Mouse (Mus musculus) Muller cell, postnatal 12 days (primary cell): Measurements from ENCODE around the gene Lrrc8a.

Experiments used
- DNase-seq: peaks from one replicate; pipeline ENCODE4 v3.0.0-alpha.2; 2015; ENCODE audit errors: inconsistent ontology term

Gene Lrrc8a

DNA sequence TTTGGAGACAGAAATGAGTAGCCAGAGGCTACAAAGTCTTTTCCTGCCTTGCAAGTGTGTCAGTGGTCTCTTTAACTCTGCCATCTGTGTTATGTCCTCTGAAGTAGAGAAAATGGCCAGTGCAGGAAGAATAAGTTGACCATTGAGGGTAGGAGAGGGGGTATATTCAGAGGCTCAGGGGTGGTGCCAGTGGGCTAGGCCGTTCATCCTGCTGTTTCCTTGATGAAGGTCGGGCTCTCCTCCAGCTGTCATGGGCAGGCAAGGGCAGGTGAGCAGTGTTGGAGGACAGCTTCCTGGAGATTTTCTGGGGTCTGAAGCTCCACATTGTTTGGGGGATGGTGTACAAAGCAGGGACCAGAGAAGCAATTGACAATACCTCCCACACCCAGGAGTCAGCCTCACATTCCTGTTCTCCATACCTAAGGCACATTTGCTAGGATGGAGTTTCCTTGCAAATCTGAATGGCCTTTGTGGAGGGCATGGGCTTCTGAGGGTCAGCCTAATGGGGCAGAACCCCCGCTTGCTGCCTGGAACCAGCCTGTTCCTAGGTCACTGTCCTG lies 1.5 kb downstream of the Lrrc8a start:
- DNase-seq, result no peak

DNA sequence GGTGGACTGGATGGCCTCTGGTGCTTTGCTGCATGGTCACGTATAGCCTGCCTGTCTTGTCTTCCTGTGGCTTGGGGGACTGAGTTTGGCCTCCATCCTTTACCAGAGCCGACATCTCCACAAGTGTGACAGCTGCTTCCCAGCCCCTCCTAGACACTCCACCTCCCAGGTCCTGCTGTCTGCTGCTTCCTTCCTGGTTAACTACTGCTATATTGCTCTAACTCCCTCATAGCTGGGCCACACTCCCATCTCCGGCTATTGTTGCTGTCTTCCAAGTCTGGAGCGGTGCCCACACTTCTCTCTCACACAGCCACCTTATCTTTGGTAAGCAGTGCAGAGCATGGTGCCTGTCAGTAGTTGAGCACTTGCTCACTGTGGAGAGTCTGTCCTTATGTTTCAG lies 2.3 kb downstream of the Lrrc8a start:
- no peak for DNase-seq

DNA sequence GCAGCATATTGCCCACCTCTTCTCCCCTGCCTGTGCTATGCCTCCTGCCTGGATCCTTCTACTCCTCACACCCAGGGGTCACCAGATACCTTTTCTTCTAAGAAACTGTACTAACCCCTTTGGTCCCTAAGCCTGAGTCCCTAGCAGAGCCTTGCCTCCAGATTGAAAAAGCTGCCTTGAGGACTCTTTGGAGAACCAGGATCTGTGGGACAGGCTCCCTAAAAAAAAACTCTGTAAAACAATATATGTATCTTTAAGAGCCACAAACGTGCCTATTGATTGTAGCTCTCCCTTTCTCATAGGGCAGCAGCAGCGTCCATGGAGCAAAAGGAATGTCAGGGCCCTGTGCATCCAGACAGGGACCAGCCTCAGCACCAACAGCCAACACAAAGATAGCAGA lies 2.8 kb downstream of the Lrrc8a start, which contains the start of gene Gm28035:
Gene Gm28035, plus strand, starts transcription at position 301 of the 400 bp plus-strand sequence.
- no peak for DNase-seq

DNA sequence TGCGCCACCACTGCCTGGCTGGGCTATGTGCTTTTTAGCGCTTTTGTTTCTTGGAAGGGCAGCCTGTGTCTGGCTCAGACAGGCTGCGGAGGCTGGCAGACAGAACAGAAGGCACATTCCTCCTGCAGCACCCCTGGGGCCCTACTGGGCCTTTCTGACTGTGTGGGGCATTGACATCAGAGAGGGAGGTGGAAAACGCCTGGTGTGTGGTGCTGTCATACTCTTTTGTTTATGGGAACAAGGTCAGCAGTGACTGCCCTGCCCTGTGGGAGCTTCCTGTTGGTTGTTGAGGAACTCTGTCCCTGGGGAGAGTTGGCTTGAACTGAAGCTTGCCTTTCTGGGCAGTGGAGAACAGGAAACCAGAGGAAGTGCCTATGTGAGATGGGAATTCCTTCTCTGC lies 5.0 kb downstream of the Lrrc8a start:
- DNase-seq, result peak; percentile 90

DNA sequence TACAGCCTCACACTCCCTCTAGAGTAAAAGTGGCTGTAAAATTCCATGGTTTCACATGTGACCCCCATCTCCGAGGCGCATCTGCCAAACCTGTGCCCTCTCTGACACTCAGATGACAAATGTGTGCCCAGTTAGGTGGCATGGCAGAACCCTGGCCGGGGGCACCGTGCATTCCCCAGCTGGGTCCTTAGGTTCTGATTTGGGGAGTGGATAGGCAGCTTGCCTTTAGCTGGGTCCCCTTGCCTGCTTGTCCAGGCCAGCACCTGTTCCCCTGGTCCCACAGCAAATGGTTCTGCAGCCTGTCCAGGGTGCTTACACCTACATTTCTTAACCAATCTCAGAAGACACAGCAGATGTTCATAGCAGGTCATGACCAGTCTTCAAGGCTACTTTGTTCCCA lies 5.9 kb downstream of the Lrrc8a start:
- no peak for DNase-seq

DNA sequence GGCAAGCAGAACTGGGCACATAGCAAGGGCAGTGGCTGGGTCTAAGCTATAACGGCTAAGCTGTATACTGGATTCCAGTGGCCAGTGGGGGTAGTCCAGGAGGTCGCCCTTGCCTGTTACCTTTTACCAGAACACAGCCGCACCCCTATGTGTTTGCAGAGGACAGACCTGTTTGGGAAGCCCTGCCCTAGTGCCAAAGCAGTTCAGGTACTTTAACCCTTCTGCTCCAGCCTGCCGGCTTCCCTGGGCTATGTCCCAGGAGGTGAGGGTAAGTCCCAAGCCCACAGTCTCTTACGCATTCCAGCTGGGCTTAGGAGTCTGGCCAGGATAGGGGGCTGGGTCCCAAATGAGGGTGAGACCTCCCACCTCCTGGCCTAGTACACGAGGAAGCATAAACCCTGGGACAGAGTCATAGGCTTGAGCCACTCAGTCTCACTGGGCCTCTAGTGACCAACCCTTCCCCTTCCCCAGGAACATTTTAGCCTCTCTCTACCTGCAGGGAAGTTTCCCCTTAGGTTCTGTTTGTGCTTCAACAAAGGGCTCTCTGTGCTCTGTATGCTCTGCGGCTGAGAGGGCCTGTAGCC lies 7.2 kb downstream of the Lrrc8a start:
- DNase-seq, result no peak

DNA sequence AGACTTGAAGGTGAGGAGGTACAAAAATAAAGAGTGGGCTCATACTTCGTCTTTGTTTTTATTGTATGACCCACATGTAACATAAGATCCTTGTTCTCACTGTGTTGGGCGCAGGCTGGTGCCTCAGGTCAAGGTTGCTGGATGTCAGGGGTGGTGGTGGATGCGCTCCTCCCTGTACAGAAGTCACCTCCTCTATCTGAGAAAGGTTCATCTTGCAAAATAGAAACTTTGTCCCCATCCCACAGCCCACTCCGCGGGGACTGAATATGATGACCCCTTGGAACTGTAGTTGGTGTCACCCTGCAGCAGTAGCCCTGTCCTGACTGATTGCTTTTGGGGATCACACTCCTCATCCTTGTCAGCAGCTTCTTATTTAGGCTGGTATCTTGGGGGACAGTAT lies 9.5 kb downstream of the Lrrc8a start:
- DNase-seq, result no peak

DNA sequence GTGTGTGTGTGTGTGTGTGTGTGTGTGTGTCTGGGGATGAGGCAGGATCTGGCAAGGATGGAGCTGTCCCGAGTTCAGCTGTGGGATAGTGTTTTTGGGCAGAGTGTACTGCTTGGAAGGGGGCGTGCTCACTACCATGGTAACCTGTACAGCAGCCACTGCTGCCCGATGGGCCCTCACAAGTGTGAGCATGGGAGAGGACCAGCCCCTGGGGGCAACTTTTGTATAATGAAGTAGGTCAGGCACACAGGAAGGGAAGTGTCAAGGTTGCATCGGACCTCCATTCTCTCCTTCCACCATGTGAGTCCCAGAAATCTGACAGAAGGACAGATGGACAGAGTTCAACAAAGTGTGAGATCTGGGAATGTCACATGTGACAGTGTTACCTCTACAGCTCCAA lies 10.2 kb downstream of the Lrrc8a start:
- DNase-seq, result no peak

DNA sequence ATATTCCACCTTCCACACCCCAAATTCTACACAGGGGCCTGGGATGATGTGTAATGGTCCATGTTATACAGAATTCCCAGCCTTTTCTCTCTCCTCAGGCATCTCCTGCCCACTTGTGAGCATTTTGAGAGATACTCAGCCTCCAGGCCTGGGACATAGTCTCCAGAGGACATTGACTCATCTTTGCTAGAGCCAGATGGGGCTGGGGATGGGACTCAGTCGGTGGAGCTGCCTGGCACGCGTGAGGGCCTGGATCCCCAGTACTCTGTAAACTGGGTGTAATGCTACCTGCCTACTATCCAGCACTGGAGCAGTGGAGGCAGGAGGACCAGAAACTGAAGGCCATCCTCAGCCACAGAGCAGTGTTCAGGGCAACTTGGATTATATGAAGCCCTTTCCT lies 11.7 kb downstream of the Lrrc8a start:
- DNase-seq, result no peak

DNA sequence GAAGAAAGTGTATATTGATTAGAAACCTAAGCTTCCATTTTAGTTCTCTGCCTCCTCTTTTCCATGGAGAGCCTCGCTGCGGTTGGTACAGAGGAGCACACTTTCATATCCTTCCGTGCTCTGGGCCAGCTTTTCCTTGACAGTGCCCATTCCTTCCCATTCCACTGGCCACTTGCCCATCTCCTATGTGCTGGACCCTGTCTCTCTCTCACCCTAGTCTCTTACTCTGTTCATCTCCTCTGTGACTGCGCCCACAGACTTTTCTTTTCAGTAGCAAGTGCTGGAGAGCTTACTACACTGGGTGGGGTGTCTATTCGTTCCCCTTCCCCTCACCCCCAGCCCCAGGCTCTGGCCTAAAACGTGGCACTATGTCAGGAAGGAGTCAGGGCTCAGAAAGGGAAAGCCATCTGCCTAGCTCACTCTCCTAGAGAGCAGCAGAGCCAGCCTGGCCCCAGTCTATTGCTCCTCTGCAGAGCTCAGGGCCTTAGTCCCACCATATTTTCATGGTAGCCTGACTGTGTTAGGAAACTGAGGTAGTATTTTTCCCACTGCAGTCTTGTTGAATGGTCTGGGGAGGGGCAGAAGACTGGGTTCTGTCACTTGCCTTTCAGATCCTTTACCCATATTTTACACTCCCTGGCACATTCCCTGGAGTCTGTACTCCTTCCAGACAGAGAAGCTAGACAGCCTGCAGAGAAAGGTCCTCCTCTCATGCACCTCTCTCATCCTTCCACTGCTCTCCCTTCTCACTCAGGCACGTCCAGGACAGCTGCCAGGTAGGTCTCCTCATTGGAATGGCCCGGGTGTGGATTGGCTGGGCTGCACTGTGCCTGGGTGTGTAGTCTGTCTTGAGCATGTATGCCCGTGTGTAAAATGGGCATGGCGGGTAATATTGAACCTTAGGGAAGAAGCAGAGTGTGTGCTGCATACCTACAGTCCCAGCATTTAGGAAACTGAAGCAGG lies 12.9 kb downstream of the Lrrc8a start:
- no peak for DNase-seq

DNA sequence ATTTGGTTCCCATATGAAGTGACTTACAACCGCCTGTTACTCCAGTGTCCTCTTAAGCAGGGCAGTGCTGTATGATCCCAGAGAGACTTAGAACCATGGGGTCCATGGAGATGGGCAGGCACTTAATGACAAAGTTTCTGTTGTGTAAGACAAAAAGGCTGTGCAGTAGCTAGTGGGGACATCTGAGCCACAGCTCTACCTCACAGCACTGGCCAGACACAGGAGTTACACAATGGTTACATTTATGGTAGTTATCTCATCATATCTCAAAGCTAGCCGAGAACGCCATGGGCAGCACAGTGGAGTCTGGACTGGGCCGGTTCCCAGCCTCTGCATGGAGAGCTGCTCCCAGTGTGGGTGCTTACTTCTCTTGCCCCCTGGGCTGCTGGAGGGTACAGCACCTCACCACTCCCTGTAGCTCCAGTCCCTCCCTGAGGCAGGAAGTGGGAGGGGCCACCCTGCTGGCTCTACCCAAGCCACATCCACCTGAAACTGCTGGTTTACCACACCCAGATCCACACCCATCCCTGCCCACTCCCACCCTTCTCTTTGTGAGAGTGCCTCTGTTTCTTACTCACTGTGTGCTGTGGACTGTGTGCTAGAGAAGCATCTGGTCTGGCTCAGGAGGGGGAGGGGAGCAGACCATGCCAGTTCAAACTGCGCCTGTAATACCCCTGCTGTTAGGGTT lies 14.0 kb downstream of the Lrrc8a start:
- DNase-seq, result no peak

DNA sequence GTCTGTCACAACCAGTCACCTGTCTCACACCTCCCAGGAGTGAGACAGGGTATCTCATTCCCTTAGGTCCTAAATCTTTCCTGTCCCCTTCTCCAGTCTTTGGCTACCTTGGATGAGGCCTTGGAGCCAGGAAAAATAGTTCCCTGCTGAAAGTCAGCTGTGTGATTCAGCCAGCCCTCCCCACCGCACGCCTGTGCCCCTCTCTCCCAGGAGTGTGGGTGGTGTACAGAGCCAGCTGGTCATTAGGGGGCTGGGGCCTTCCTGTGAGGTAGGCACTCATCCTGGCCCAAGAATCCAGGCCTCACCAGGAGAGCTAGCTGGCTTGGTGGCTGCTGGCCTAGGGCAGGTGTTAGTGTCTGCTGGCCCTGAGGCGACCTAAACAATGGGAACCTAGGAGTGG lies 15.0 kb downstream of the Lrrc8a start:
- no peak for DNase-seq

DNA sequence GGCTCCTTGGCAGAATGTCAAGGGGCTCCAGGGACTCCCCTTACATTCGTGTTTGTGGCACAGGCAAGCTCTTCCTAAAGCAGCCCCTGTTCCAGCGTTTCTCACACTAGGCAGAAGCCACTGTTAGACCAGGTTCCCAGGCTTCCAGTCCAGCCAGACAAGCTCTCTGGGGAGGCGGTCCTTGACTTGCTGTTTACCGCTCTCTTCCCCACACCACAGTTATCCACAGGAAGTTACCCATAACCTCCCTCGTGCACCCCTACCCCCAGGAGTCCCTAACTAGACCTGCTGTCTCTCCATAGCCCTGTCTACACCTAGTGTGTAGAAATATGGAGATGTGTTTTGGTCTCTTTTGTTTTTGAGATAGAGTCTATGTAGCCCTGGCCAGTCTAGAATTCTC lies 16.3 kb downstream of the Lrrc8a start:
- no peak for DNase-seq

DNA sequence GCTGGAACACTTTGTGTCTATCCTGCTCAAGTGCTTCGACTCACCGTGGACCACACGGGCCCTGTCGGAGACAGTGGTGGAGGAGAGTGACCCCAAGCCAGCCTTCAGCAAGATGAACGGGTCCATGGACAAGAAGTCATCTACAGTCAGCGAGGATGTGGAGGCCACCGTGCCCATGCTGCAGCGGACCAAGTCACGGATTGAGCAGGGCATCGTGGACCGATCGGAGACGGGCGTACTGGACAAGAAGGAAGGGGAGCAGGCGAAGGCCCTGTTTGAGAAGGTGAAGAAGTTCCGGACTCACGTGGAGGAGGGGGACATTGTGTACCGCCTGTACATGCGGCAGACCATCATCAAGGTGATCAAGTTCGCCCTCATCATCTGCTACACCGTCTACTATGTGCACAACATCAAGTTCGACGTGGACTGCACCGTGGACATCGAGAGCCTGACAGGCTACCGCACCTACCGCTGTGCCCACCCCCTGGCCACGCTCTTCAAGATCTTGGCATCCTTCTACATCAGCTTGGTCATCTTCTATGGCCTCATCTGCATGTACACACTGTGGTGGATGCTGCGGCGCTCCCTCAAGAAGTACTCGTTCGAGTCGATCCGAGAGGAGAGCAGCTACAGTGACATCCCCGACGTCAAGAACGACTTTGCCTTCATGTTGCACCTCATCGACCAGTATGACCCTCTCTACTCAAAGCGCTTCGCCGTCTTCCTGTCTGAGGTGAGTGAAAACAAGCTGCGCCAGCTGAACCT lies 18.3 kb downstream of the Lrrc8a start:
- DNase-seq, result no peak

DNA sequence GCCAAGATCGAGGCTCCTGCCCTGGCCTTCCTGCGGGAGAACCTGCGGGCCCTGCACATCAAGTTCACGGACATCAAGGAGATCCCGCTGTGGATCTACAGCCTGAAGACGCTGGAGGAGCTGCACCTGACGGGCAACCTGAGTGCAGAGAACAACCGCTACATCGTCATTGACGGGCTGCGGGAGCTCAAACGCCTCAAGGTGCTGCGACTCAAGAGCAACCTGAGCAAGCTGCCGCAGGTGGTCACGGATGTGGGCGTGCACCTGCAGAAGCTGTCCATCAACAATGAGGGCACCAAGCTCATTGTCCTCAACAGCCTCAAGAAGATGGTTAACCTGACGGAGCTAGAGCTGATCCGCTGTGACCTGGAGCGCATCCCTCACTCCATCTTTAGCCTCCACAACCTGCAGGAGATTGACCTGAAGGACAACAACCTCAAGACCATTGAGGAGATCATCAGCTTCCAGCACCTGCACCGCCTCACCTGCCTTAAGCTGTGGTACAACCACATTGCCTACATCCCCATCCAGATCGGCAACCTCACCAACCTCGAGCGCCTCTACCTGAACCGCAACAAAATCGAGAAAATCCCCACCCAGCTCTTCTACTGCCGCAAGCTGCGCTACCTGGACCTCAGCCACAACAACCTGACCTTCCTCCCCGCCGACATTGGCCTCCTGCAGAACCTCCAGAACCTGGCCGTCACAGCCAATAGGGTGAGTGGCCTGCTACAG lies 19.3 kb downstream of the Lrrc8a start:
- no peak for DNase-seq

DNA sequence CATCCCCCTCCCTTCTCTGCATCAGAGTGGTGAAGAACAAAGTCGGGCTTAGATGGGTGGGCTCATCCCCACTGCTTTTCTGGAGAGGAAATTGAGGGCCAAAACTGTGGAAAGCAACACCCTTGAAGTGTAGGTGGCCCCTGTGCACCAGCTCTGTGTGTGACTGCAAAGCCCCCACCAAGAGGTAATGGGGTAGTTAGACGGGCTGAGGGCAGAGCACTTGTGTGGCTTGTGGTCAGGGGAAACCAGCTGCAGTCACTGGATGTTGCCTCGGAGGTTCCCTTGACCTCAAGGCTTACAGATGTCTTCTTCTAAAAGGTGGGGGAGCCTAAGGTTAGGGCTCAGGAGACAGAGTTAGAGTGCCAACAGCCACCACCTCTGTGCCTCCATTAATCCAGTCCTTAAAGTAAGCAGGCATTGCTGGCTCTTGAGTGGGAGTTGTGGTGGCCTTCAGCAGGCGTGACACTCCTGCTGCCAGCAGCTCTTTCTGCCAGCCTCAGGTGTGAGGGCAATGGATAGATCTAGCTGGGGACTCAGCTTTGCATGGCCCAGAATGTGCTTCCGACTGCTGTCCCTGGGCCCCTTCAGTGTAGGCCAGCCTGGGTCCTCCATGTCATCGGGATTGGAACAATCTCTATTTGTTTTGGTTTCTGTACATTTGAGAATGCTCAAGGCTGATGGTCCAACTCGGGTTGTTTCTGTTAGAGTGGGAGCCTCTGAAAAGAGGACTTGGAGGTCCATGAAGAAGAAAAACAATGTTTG lies 20.4 kb downstream of the Lrrc8a start:
- DNase-seq, result no peak

DNA sequence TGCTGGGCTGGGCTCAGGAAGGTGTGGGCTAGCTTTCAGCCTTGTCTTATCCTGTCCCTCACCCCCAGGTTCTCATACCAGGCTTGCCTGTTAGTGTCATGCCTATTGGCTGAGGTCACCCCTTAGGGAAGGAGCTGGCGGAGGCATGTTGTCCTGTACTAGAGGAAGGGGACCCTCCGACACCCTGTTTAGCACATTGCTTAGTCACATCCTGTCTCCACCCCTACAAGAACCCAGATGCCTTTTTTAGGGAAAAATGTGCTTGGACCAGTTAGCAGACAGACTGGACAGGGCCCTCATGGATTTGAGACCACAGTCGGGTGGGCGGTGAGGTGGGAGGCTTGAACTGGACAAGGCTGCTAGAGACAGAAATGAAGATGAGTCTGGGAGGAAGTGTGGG lies 21.1 kb downstream of the Lrrc8a start:
- peak; percentile 55 for DNase-seq

DNA sequence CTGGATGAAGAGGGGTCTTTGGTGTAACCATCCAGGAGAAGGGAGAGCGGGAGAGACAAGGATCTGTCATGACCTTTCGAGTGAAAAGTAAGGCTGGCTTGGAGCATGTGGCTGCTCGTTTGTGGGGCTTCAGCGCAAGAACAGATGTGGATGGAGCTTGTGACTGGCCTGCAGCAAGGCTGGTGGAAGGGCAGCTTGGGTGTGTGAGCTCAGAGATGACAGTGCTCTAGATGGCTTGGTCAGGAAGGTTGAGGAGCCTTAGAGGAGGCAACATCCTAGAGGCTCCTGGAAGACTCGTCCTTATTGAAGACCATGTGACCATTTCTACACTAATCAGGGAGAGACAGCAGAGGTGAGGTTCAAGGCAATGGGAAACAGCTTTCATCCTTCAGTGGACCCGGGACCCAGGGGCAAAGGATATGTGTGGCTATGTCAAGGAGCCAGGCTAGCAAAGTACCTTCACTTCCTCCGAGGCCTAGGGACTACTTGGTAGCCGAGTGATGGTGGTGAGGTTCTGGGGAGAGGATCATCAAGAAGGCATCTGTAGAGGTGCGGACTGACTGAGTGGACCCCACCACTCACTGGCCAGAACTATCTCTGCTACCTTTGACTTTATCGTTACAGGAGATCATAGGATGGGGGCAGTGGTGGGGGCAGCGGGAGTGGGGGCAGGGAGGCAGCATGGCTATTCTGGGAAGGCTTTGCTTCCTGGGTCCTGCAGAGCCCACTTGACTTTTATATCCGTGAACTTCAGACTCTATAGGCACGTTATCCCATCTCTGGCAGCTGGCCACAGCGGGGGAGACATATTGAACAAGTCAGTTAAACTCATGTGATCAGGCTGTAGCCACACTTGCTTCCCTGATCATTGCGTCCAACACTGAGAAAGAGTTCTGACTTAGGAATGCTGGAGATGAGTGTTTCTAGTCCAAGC lies 21.9 kb downstream of the Lrrc8a start:
- DNase-seq, result no peak
